Mouse (Mus musculus) C2C12 (cell line): ENCODE results near the gene Itfg2. TPM values are rescaled to one million over a fixed set of nuclear protein-coding genes. Genes with fewer than 3 reads are reported as not detected.

Experiments
- H3K27me3 ChIP-seq: one replicate; pipeline ENCODE4 v1.6.1; 2011; ENCODE audit not compliant: control insufficient read depth, insufficient read depth, insufficient read length
- H3K36me3 ChIP-seq: one replicate; pipeline ENCODE4 v1.6.1; 2011; ENCODE audit not compliant: control insufficient read depth, insufficient read depth
- H3K4me3 ChIP-seq: one replicate; pipeline ENCODE4 v1.5.1; 2011; ENCODE audit warnings: mild to moderate bottlenecking, control low read depth; ENCODE audit not compliant: poor library complexity, insufficient read depth, severe bottlenecking
- H3K79me2 ChIP-seq: one replicate; pipeline ENCODE4 v1.6.1; 2011; ENCODE audit not compliant: control insufficient read depth, insufficient read depth
- H3K79me3 ChIP-seq: one replicate; pipeline ENCODE4 v1.6.1; 2011; ENCODE audit warnings: low read depth, control low read depth
- H3ac ChIP-seq: one replicate; pipeline ENCODE3; 2011; ENCODE audit warnings: low read depth; ENCODE audit not compliant: control insufficient read depth, insufficient read length
- CEBPB ChIP-seq: IDR thresholded peaks from one replicate; pipeline ENCODE4 v1.6.1; 2011; ENCODE audit warnings: low read depth, mild to moderate bottlenecking, control low read depth, moderate library complexity
- CTCF ChIP-seq: IDR thresholded peaks from one replicate; pipeline ENCODE4 v1.5.1; 2011; ENCODE audit not compliant: control insufficient read depth, insufficient read depth, insufficient read length
- FOSL1 ChIP-seq: IDR thresholded peaks from one replicate; pipeline ENCODE4 v1.8.0; 2011; ENCODE audit warnings: mild to moderate bottlenecking, low read length; ENCODE audit not compliant: poor library complexity, insufficient read depth, severe bottlenecking
- MAX ChIP-seq: IDR thresholded peaks from one replicate; pipeline ENCODE4 v1.6.1; 2011; ENCODE audit warnings: mild to moderate bottlenecking, control low read depth
- MYOD1 ChIP-seq: IDR thresholded peaks from one replicate; pipeline ENCODE4 v1.6.1; 2011; ENCODE audit warnings: low read depth; ENCODE audit not compliant: control insufficient read depth, insufficient read length
- MYOG ChIP-seq: IDR thresholded peaks from one replicate; pipeline ENCODE4 v1.6.1; 2011; ENCODE audit not compliant: control insufficient read depth, insufficient read length; ENCODE audit errors: extremely low read depth
- USF1 ChIP-seq: IDR thresholded peaks from one replicate; pipeline ENCODE4 v1.6.1; 2011; ENCODE audit warnings: low read depth, mild to moderate bottlenecking, control low read depth, moderate library complexity
- polyA plus RNA-seq: library from polyadenylated mRNA; unstranded; fragments of >200 nt; fragmentation: generic; extraction: Trizol; gene quantifications from one replicate; pipeline ENCODE4 v1.2.1, GENCODE M21; 2012; ENCODE audit warnings: missing spikeins

Gene Itfg2
- polyA plus RNA-seq, 1 experiment, result 28.9 TPM

DNA sequence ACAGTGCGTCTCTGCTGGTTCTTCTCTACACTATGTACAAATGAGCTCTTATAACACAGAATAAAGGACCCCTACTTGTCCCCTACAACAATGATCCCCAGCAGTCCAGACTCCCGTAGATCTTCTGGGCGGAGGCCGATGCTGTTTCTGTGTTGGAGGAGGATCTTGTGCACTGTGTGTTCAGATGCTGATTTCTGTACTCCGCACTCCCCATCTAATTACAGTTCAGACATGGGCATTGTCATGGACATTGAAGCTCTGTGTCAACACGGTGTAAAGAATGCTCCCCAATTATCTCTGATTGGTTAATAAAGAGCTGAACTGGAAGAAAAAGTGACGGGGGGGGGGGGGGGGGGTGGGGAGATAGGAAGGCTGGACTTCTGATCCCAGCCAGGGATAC lies 41.3 kb upstream of the Itfg2 start:
- H3K36me3 ChIP-seq, result no peaks in the 10 kb centered on the region
- no peaks in the 10 kb centered on the region for H3K79me3 ChIP-seq
- H3ac ChIP-seq, result no peak overlapping the region
- no peak for TF ChIP-seq CTCF
- no peak for TF ChIP-seq USF1
- no peak for TF ChIP-seq CEBPB
- TF ChIP-seq MYOG, result no peak
- TF ChIP-seq FOSL1, result no peak
- no peak for TF ChIP-seq MYOD1
- no peak for TF ChIP-seq MAX
- no peaks in the 10 kb centered on the region for H3K79me2 ChIP-seq
- peaks cover 4% of the 10 kb centered on the region for H3K27me3 ChIP-seq
- H3K4me3 ChIP-seq, result no peak overlapping the region

DNA sequence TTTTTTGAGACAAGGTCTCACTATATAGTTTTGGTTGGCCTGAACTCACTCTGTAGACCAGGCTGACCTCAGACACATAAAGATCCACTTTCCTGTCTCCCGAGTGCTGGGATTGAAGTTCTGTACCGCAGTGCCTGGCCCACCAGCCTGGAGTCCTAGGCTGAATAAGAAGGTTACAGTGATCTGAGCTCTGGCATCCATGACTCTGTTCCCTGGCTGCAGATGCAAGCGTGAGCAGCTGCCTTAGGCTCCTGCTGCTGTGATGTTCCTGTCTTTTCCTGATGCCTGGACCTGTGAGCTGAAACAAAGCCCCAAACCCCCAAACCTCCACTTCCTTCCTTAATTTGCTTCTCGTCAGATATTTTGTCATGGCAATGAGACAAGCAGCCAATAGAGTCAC lies 40.3 kb upstream of the Itfg2 start:
- H3K27me3 ChIP-seq, result peaks cover 4% of the 10 kb centered on the region
- H3K79me2 ChIP-seq, result no peaks in the 10 kb centered on the region
- H3K36me3 ChIP-seq, result no peaks in the 10 kb centered on the region
- H3K4me3 ChIP-seq, result no peak overlapping the region
- TF ChIP-seq USF1 (no peak), CEBPB (no peak), CTCF (no peak), MYOG (no peak), MAX (no peak), FOSL1 (no peak)
- H3K79me3 ChIP-seq, result no peaks in the 10 kb centered on the region
- H3ac ChIP-seq, result no peak overlapping the region

DNA sequence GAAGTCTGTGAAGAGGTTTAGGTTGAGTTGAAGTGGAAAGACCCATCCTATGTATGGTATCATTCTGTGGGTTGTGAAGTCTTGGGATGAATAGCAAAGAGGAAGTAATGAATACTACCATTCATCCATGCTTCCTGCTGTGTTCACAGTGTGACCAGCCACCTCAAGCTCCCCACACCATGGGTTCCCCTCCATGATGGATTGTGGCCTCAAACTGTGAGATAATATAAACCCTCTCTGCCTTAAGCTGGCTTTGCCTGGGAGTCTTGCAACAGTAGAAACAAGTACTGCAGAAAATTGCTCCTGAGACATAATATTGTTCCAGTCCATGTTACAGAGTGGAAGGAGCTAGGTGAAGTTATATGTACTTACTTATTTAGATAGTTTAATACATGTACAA lies 36.9 kb upstream of the Itfg2 start:
- Histone ChIP-seq H3K4me3 (no peak overlapping the region), H3K36me3 (no peaks in the 10 kb centered on the region), H3K27me3 (peaks cover 4% of the 10 kb centered on the region), H3K79me3 (no peaks in the 10 kb centered on the region), H3K79me2 (no peaks in the 10 kb centered on the region), H3ac (no peak overlapping the region)
- TF ChIP-seq FOSL1 (no peak), CEBPB (no peak)

DNA sequence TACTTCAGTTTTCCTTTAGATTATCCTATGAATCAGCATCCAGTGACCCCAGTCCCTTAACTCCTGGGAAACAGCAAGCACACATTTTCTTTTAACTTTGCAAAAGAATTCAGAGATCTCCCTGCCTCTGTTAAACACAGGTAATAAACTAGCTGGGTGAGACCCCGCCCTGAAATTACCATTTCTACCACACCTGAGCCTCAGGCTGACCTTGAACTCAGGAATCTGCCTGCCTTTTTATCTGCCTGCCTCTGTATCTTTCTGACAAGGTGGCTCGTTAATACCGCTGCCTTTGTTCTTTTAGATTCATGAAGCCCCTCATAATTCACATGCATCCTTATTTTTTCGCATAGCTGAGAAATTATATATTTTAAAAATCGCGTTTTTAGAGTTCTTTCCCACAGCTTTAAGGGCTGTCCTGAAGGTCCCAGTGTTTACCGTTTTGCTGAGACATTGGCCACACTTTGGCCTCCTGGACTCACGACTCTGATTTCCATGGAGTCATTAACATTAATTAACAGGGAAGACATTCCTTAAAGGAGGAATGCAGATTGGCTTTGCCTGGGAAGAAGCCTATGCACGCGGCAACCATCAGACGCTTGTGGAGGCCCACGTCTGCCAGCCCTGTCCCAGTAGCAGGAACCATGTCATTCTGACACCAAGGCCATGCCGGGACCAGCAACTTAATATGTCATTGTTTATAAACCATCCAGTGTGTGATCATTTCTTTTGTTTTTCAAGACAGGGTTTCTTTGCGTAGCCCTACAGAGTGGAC lies 36.2 kb upstream of the Itfg2 start:
- TF ChIP-seq FOSL1, result no peak
- TF ChIP-seq MAX, result no peak
- no peak for TF ChIP-seq CEBPB
- peaks cover 4% of the 10 kb centered on the region for H3K27me3 ChIP-seq
- H3K79me3 ChIP-seq, result no peaks in the 10 kb centered on the region
- H3K36me3 ChIP-seq, result no peaks in the 10 kb centered on the region
- H3K4me3 ChIP-seq, result no peak overlapping the region
- no peak overlapping the region for H3ac ChIP-seq
- no peaks in the 10 kb centered on the region for H3K79me2 ChIP-seq

DNA sequence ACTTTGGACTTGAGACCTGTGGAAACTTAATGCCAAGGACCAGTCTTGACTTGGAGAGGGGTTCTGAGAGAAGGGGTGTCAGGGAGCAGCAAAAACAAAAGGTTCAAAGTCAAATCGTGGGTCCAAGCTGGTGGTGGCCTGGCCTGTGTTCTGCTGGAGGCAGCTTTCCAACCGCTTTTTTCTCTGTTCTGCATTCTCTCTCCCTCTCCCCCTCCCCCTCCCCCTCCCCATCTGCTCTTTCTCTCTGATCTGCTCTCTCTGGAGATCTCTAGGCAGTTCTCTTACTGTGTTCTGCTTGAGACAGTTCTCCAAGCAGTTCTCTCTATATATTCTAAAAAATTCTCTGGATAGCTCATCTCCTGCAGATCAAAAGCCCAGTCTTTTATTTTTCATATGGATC lies 35.6 kb upstream of the Itfg2 start:
- H3K4me3 ChIP-seq, result no peak overlapping the region
- no peaks in the 10 kb centered on the region for H3K79me3 ChIP-seq
- no peaks in the 10 kb centered on the region for H3K36me3 ChIP-seq
- TF ChIP-seq CTCF (no peak), CEBPB (no peak), MAX (no peak), MYOG (no peak), USF1 (no peak), FOSL1 (no peak)
- no peak overlapping the region for H3ac ChIP-seq
- no peaks in the 10 kb centered on the region for H3K27me3 ChIP-seq
- no peaks in the 10 kb centered on the region for H3K79me2 ChIP-seq

DNA sequence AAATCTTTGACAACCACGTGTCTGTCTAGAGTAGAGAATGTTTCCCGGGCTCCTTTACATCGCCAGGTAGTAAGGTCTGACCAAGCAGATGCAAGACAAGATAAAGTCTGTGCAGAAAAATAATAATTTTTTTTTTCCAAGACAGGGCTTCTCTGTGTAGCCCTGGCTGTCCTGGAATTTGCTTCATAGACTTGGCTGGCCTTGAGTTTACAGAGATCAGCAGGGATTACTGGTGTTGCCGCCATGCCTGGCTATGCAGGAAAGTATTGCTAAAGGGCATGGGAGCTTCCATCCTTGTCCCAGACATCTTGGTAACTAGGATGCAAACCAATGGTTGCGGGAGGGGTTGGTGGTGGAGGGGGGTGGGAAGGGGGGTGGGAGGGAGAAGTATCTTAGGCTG lies 32.5 kb upstream of the Itfg2 start:
- Histone ChIP-seq H3K79me2 (no peaks in the 10 kb centered on the region), H3ac (no peak overlapping the region), H3K79me3 (no peaks in the 10 kb centered on the region), H3K4me3 (no peak overlapping the region), H3K36me3 (no peaks in the 10 kb centered on the region), H3K27me3 (no peaks in the 10 kb centered on the region)
- TF ChIP-seq USF1 (no peak), FOSL1 (no peak), MAX (no peak), MYOD1 (no peak), CEBPB (no peak), MYOG (no peak), CTCF (no peak)
